Mouse (Mus musculus) hindbrain, postnatal 0 days (tissue): ENCODE measurements around the gene Rab15. TPM values are rescaled to one million over a fixed set of nuclear protein-coding genes. Genes with fewer than 3 reads are reported as not detected.
A peak's percentile ranks its signal among the peaks of the same experiment; 100 is the strongest.

Experiments used
- ATAC-seq: fragments of 200-750 bp; cut with Nextera tagmentation; 2 replicates; pipeline ENCODE4 v1.8.0; 2017; ENCODE audit warnings: mild to moderate bottlenecking, moderate TSS enrichment, moderate library complexity
- DNase-seq: peaks from one replicate; pipeline ENCODE4 v3.0.0-alpha.2; 2015; ENCODE audit warnings: low spot score
- H3K27ac ChIP-seq: fragments of 300-500 bp; sonication (generic); 2 replicates; pipeline ENCODE4 v1.5.1; 2014; ENCODE audit warnings: mild to moderate bottlenecking
- H3K27me3 ChIP-seq: fragments of 300-500 bp; sonication (generic); 2 replicates; pipeline ENCODE4 v1.6.1; 2014; ENCODE audit warnings: low read length, mixed read lengths; ENCODE audit not compliant: insufficient read depth
- H3K36me3 ChIP-seq: fragments of 300-500 bp; sonication (generic); 2 replicates; pipeline ENCODE4 v1.6.1; 2014; ENCODE audit warnings: low read length, mixed read lengths; ENCODE audit not compliant: insufficient read depth
- H3K4me1 ChIP-seq: fragments of 300-500 bp; sonication (generic); 2 replicates; pipeline ENCODE4 v1.6.1; 2014; ENCODE audit warnings: antibody characterized with exemption, low read length, mixed read lengths; ENCODE audit not compliant: insufficient read depth
- H3K4me2 ChIP-seq: fragments of 300-500 bp; sonication (generic); 2 replicates; pipeline ENCODE4 v1.6.1; 2014; ENCODE audit warnings: low read depth, mild to moderate bottlenecking, low read length, moderate library complexity, mixed read lengths
- H3K4me3 ChIP-seq: fragments of 300-500 bp; sonication (generic); 2 replicates; pipeline ENCODE4 v1.5.1; 2014; ENCODE audit warnings: low read length
- H3K9ac ChIP-seq: fragments of 300-500 bp; sonication (generic); replicated peaks from 2 replicates; pipeline ENCODE4 v1.6.1; 2014; ENCODE audit warnings: mild to moderate bottlenecking, low read length, moderate library complexity, mixed read lengths
- H3K9me3 ChIP-seq: fragments of 300-500 bp; sonication (generic); 2 replicates; pipeline ENCODE4 v1.6.1; 2016; ENCODE audit warnings: low read length, mixed read lengths
- CTCF ChIP-seq: IDR thresholded peaks from 2 replicates; pipeline ENCODE4 v1.5.1; 2016; ENCODE audit warnings: antibody characterized with exemption, control low read depth, low read depth
- WGBS: fragments of 180-500 bp; shearing (Covaris S2); extraction: QIAGEN DNeasy Blood & Tissue Kit; methylation state at CpG from one replicate; pipeline ENCODE4 v1.1.7; 2014; 5-methylcytosine and 5-hydroxymethylcytosine counted together
- polyA plus RNA-seq: library from polyadenylated mRNA; unstranded; fragments of >200 nt; fragmentation: Nextera tagmentation; extraction: Ambion mirVana; gene quantifications from 2 replicates; pipeline ENCODE4 v1.2.1, GENCODE M21; 2015
- total RNA-seq: library from RNA; depleted of rRNA; stranded (reverse); fragments of >200 nt; gene quantifications from 2 replicates; pipeline ENCODE4 v1.2.3, GENCODE M21; 2014

The Rab15 gene
- total and polyA plus RNA-seq, 2 experiments from 2014 or later, result 56.5 to 110 TPM

- Histone ChIP-seq H3K9me3 (no peaks in the 10 kb centered on the region), H3K9ac (no peak overlapping the region), H3K36me3 (no peaks in the 10 kb centered on the region), H3K27ac (no peak overlapping the region), H3K4me2 (peak overlapping the region; percentile 80), H3K27me3 (no peaks in the 10 kb centered on the region), H3K4me1 (peaks cover 27% of the 10 kb centered on the region), H3K4me3 (no peak overlapping the region)
- ATAC-seq, result no peak
- DNase-seq, result no peak
- TF ChIP-seq CTCF, result no peak
- 36% methylated on average over 6 of the region's 6 CpGs for WGBS
Measured at GRCm38 (mm10) chr12:76819816-76820215, 2.9 kb downstream of the Rab15 start.

- ATAC-seq (no peak), DNase-seq (no peak)
- H3K9ac ChIP-seq, result no peak overlapping the region
- H3K36me3 ChIP-seq, result no peaks in the 10 kb centered on the region
- H3K4me2 ChIP-seq, result no peak overlapping the region
- no peak for TF ChIP-seq CTCF
- no peak overlapping the region for H3K27ac ChIP-seq
- H3K27me3 ChIP-seq, result no peaks in the 10 kb centered on the region
- no peaks in the 10 kb centered on the region for H3K9me3 ChIP-seq
- H3K4me3 ChIP-seq, result no peak overlapping the region
- WGBS, result 80% methylated on average over 9 of the region's 9 CpGs
- peaks cover 27% of the 10 kb centered on the region for H3K4me1 ChIP-seq
Measured at GRCm38 (mm10) chr12:76818908-76819307, 3.8 kb downstream of the Rab15 start.

GRCm38 (mm10) chr12:76818120-76818519 lies 4.6 kb downstream of the Rab15 start:
- DNase-seq (no peak), ATAC-seq (no peak)
- 0 out of 2 replicates have a peak overlapping the region, but pooled peaks have one; percentile 11 for H3K4me2 ChIP-seq
- H3K27ac ChIP-seq, result 0 out of 2 replicates have a peak overlapping the region, but pooled peaks have one; percentile 4
- WGBS, result 62% methylated on average over 4 of the region's 4 CpGs
- H3K9me3 ChIP-seq, result no peaks in the 10 kb centered on the region
- TF ChIP-seq CTCF, result no peak
- H3K9ac ChIP-seq, result 0 out of 2 replicates have a peak overlapping the region, but pooled peaks have one; percentile 17
- no peak overlapping the region for H3K4me3 ChIP-seq
- H3K36me3 ChIP-seq, result no peaks in the 10 kb centered on the region
- H3K27me3 ChIP-seq, result no peaks in the 10 kb centered on the region
- peaks cover 27% of the 10 kb centered on the region for H3K4me1 ChIP-seq

GRCm38 (mm10) chr12:76817176-76817575 lies 5.5 kb downstream of the Rab15 start:
- TF ChIP-seq CTCF, result no peak

GRCm38 (mm10) chr12:76816720-76817119 lies 6.0 kb downstream of the Rab15 start:
- Histone ChIP-seq H3K27ac (no peak overlapping the region), H3K4me3 (no peak overlapping the region)

More at GRCm38 (mm10) chr12:76817176-76817575, 5.5 kb downstream of the Rab15 start:
- WGBS, result 49% methylated on average over 4 of the region's 4 CpGs
- Histone ChIP-seq H3K36me3 (no peaks in the 10 kb centered on the region), H3K27ac (no peak overlapping the region), H3K4me3 (no peak overlapping the region), H3K4me1 (peaks cover 27% of the 10 kb centered on the region), H3K4me2 (no peak overlapping the region), H3K9ac (0 out of 2 replicates have a peak overlapping the region, but pooled peaks have one; percentile 17), H3K27me3 (no peaks in the 10 kb centered on the region), H3K9me3 (no peaks in the 10 kb centered on the region)
- no peak for ATAC-seq
- DNase-seq, result no peak

GRCm38 (mm10) chr12:76814120-76814519 lies 8.6 kb downstream of the Rab15 start:
- ATAC-seq (no peak), DNase-seq (no peak)
- TF ChIP-seq CTCF, result no peak
- Histone ChIP-seq H3K9ac (no peak overlapping the region), H3K9me3 (no peaks in the 10 kb centered on the region), H3K4me2 (no peak overlapping the region), H3K4me1 (peaks cover 6% of the 10 kb centered on the region; the same call in 1 of the 2 replicates), H3K4me3 (no peak overlapping the region), H3K27me3 (no peaks in the 10 kb centered on the region), H3K36me3 (no peaks in the 10 kb centered on the region), H3K27ac (no peak overlapping the region)
- WGBS, result 81% methylated on average over 2 of the region's 2 CpGs

More at GRCm38 (mm10) chr12:76816720-76817119, 6.0 kb downstream of the Rab15 start:
- 56% methylated on average over 4 of the region's 4 CpGs for WGBS
- ATAC-seq (no peak), DNase-seq (no peak)
- TF ChIP-seq CTCF, result no peak
- H3K4me2 ChIP-seq, result no peak overlapping the region
- no peaks in the 10 kb centered on the region for H3K36me3 ChIP-seq
- H3K27me3 ChIP-seq, result no peaks in the 10 kb centered on the region
- H3K9ac ChIP-seq, result 0 out of 2 replicates have a peak overlapping the region, but pooled peaks have one; percentile 9
- H3K4me1 ChIP-seq, result peaks cover 27% of the 10 kb centered on the region
- no peaks in the 10 kb centered on the region for H3K9me3 ChIP-seq

GRCm38 (mm10) chr12:76813543-76813942 lies 9.2 kb downstream of the Rab15 start:
- no peak for DNase-seq
- Histone ChIP-seq H3K27me3 (no peaks in the 10 kb centered on the region), H3K4me1 (0 out of 2 replicates have a peak, but pooled peaks cover 2% of the 10 kb centered on the region), H3K27ac (no peak overlapping the region), H3K36me3 (no peaks in the 10 kb centered on the region), H3K9me3 (no peaks in the 10 kb centered on the region), H3K9ac (no peak overlapping the region), H3K4me2 (no peak overlapping the region), H3K4me3 (no peak overlapping the region)
- TF ChIP-seq CTCF, result no peak
- 79% methylated on average over 10 of the region's 10 CpGs for WGBS
- no peak for ATAC-seq
